Mouse (Mus musculus): ENCODE results near the gene Neurl3. TPM values are rescaled to one million over a fixed set of nuclear protein-coding genes. Genes with fewer than 3 reads are reported as not detected.

Gene Neurl3
- total and polyA plus RNA-seq, 3 experiments: 2.2 to 5.8 (median 3.0) TPM

GRCm38 (mm10) chr1:36293470-36293869 lies 19.0 kb upstream of the Neurl3 start:
- no peaks in the 10 kb centered on the region for H3K27me3 ChIP-seq (ENCODE audit: control insufficient read depth, insufficient read depth, low read length)
- intact Hi-C loops (cut with DNase I): no loop called here
- no peak overlapping the region for H3K9ac ChIP-seq (ENCODE audit: low read depth, low read length)
- H3K4me3 ChIP-seq: no peak overlapping the region
- H3K4me1 ChIP-seq (ENCODE audit: control insufficient read depth, insufficient read depth, low read length): no peaks in the 10 kb centered on the region
- H3K79me2 ChIP-seq (replicated peaks; ENCODE audit: control insufficient read depth, insufficient read depth, low read length): no peaks in the 10 kb centered on the region
- no peak for TF ChIP-seq CTCF (IDR thresholded peaks at IDR 0.05)
- H3K27ac ChIP-seq: no peak overlapping the region
- no peaks in the 10 kb centered on the region for H3K36me3 ChIP-seq (ENCODE audit: control insufficient read depth, insufficient read depth, low read length)
- DNase-seq: no peak
- 93% methylated on average over 8 of the region's 8 CpGs for WGBS

GRCm38 (mm10) chr1:36281849-36282248 lies 7.4 kb upstream of the Neurl3 start:
- Histone ChIP-seq H3K4me3 (no peak overlapping the region), H3K36me3 (ENCODE audit: control insufficient read depth, insufficient read depth, low read length) (no peaks in the 10 kb centered on the region), H3K27me3 (ENCODE audit: control insufficient read depth, insufficient read depth, low read length) (no peaks in the 10 kb centered on the region), H3K27ac (no peak overlapping the region), H3K9ac (ENCODE audit: low read depth, low read length) (no peak overlapping the region), H3K79me2 (replicated peaks; ENCODE audit: control insufficient read depth, insufficient read depth, low read length) (no peaks in the 10 kb centered on the region), H3K4me1 (ENCODE audit: control insufficient read depth, insufficient read depth, low read length) (no peaks in the 10 kb centered on the region)
- 75% methylated on average over 6 of the region's 6 CpGs for WGBS
- TF ChIP-seq EP300 (IDR thresholded peaks at IDR 0.05; ENCODE audit: insufficient read depth, low read depth, low read length) (no peak), CTCF (IDR thresholded peaks at IDR 0.05) (no peak), POLR2A (IDR thresholded peaks at IDR 0.05; ENCODE audit: insufficient read depth, low read depth, low read length) (no peak)
- intact Hi-C loops (cut with DNase I): no loop called here
- no peak for DNase-seq

GRCm38 (mm10) chr1:36280938-36281337 lies 6.5 kb upstream of the Neurl3 start:
- no peak overlapping the region for H3K4me3 ChIP-seq
- no peaks in the 10 kb centered on the region for H3K79me2 ChIP-seq (replicated peaks; ENCODE audit: control insufficient read depth, insufficient read depth, low read length)
- TF ChIP-seq POLR2A (IDR thresholded peaks at IDR 0.05; ENCODE audit: insufficient read depth, low read depth, low read length) (no peak), CTCF (IDR thresholded peaks at IDR 0.05) (no peak), EP300 (IDR thresholded peaks at IDR 0.05; ENCODE audit: insufficient read depth, low read depth, low read length) (no peak)
- H3K9ac ChIP-seq (ENCODE audit: low read depth, low read length): no peak overlapping the region
- no peak for DNase-seq
- H3K27me3 ChIP-seq (ENCODE audit: control insufficient read depth, insufficient read depth, low read length): no peaks in the 10 kb centered on the region
- no peaks in the 10 kb centered on the region for H3K4me1 ChIP-seq (ENCODE audit: control insufficient read depth, insufficient read depth, low read length)
- no peak overlapping the region for H3K27ac ChIP-seq
- 87% methylated on average over 3 of the region's 3 CpGs for WGBS
- H3K36me3 ChIP-seq (ENCODE audit: control insufficient read depth, insufficient read depth, low read length): no peaks in the 10 kb centered on the region
- intact Hi-C loops (cut with DNase I): no loop called here

- TF ChIP-seq EP300 (IDR thresholded peaks at IDR 0.05; ENCODE audit: insufficient read depth, low read depth, low read length): peak; percentile 64; the same call in 1 of the 2 replicates
- TF ChIP-seq CTCF (IDR thresholded peaks at IDR 0.05): peak; percentile 94
- TF ChIP-seq POLR2A (IDR thresholded peaks at IDR 0.05; ENCODE audit: insufficient read depth, low read depth, low read length): no peak
- intact Hi-C loops (cut with DNase I): loop anchor here (2.0 to 5.0 kb wide), 3 partner anchors 37 to 132 kb away; partner anchors contain the start of gene Uggt1
- H3K4me3 ChIP-seq: no peak overlapping the region
Observed at GRCm38 (mm10) chr1:36279202-36279601, 4.7 kb upstream of the Neurl3 start.

GRCm38 (mm10) chr1:36277267-36278060 lies 3.0 kb upstream of the Neurl3 start:
- intact Hi-C loops (cut with DNase I): loop anchor here (1.0 to 5.0 kb wide), 4 partner anchors 21 to 130 kb away; partner anchors contain the start of gene Uggt1
- H3K4me1 ChIP-seq (ENCODE audit: control insufficient read depth, insufficient read depth, low read length): peaks cover 1% of the 10 kb centered on the region; the same call in 1 of the 2 replicates
- peak; percentile 32; the same call in 1 of the 2 replicates for TF ChIP-seq EP300 (IDR thresholded peaks at IDR 0.05; ENCODE audit: insufficient read depth, low read depth, low read length)
- TF ChIP-seq POLR2A (IDR thresholded peaks at IDR 0.05; ENCODE audit: insufficient read depth, low read depth, low read length): no peak
- TF ChIP-seq CTCF (IDR thresholded peaks at IDR 0.05): no peak; the same call in 1 of the 2 replicates
- 21% methylated on average over 7 of the region's 7 CpGs for WGBS
- H3K4me3 ChIP-seq: no peak overlapping the region
- H3K79me2 ChIP-seq (replicated peaks; ENCODE audit: control insufficient read depth, insufficient read depth, low read length): no peaks in the 10 kb centered on the region
- no peak overlapping the region for H3K27ac ChIP-seq
- no peaks in the 10 kb centered on the region for H3K27me3 ChIP-seq (ENCODE audit: control insufficient read depth, insufficient read depth, low read length)
- peak; percentile 83 to 90 for DNase-seq
- H3K9ac ChIP-seq (ENCODE audit: low read depth, low read length): no peak overlapping the region
- H3K36me3 ChIP-seq (ENCODE audit: control insufficient read depth, insufficient read depth, low read length): no peaks in the 10 kb centered on the region

More at GRCm38 (mm10) chr1:36279202-36279601, 4.7 kb upstream of the Neurl3 start:
- Histone ChIP-seq H3K9ac (ENCODE audit: low read depth, low read length) (no peak overlapping the region), H3K4me1 (ENCODE audit: control insufficient read depth, insufficient read depth, low read length) (no peaks in the 10 kb centered on the region), H3K79me2 (replicated peaks; ENCODE audit: control insufficient read depth, insufficient read depth, low read length) (no peaks in the 10 kb centered on the region), H3K36me3 (ENCODE audit: control insufficient read depth, insufficient read depth, low read length) (no peaks in the 10 kb centered on the region), H3K27me3 (ENCODE audit: control insufficient read depth, insufficient read depth, low read length) (no peaks in the 10 kb centered on the region), H3K27ac (no peak overlapping the region)
- WGBS: 19% methylated on average over 3 of the region's 3 CpGs
- DNase-seq: peak; percentile 80 to 87
